Mouse (Mus musculus): ENCODE measurements around the gene Olig2. TPM values are rescaled to one million over a fixed set of nuclear protein-coding genes. Genes with fewer than 3 reads are reported as not detected.

Gene Olig2
- total and polyA plus RNA-seq, 3 experiments: not detected

- peaks cover 0 to 14% of the 10 kb centered on the region in 2 experiments; a peak in 3 of 4 replicates for H3K4me1 ChIP-seq (ENCODE audit: control insufficient read depth in 1 of 2, insufficient read depth in 2 of 2, low read length in 2 of 2)
- no peaks in the 10 kb centered on the region for H3K27me3 ChIP-seq (ENCODE audit: control insufficient read depth in 1 of 2, insufficient read depth in 2 of 2, low read length in 2 of 2)
- H3K9ac ChIP-seq (ENCODE audit: control insufficient read depth, low read depth, low read length, poor library complexity, severe bottlenecking): no peak overlapping the region
- DNase-seq (ENCODE audit: low read depth, low spot score): no peak
- H3K27ac ChIP-seq (ENCODE audit: control insufficient read depth, low read depth, low read length): no peak overlapping the region
- H3K4me3 ChIP-seq (ENCODE audit: control insufficient read depth in 1 of 2, insufficient read depth in 1 of 2, low read depth in 2 of 2, low read length in 2 of 2): no peak overlapping the region
- peaks cover 0 to 6% of the 10 kb centered on the region in 2 experiments; a peak in 2 of 4 replicates for H3K36me3 ChIP-seq (ENCODE audit: control insufficient read depth in 1 of 2, insufficient read depth in 2 of 2, low read length in 2 of 2)
- no peak for TF ChIP-seq TAL1 (IDR thresholded peaks at IDR 0.05; ENCODE audit: low read length)
- no peak for TF ChIP-seq USF2 (IDR thresholded peaks at IDR 0.05; ENCODE audit: borderline replicate concordance in 1 of 2, insufficient read depth in 1 of 2, low read depth in 1 of 2, low read length in 2 of 2)
- no peak for TF ChIP-seq ETS1 (IDR thresholded peaks at IDR 0.05; ENCODE audit: low read depth, low read length)
- TF ChIP-seq NELFE (IDR thresholded peaks at IDR 0.05; ENCODE audit: low read depth, low read length): no peak
- no peak for TF ChIP-seq GABPA (IDR thresholded peaks at IDR 0.05; ENCODE audit: low read depth, low read length)
- no peak for TF ChIP-seq EP300 (IDR thresholded peaks at IDR 0.05; ENCODE audit: low read depth in 1 of 2, low read length in 2 of 2)
- TF ChIP-seq POLR2AphosphoS5 (IDR thresholded peaks at IDR 0.05; ENCODE audit: borderline replicate concordance, low read depth, low read length): no peak
- no peak for TF ChIP-seq NRF1 (IDR thresholded peaks at IDR 0.05; ENCODE audit: insufficient read depth, low read depth, low read length, poor library complexity, severe bottlenecking)
- TF ChIP-seq USF1 (IDR thresholded peaks at IDR 0.05; ENCODE audit: low read depth, low read length): no peak
- TF ChIP-seq JUND (IDR thresholded peaks at IDR 0.05; ENCODE audit: low read depth, low read length): no peak
- no peak for TF ChIP-seq MAZ (IDR thresholded peaks at IDR 0.05; ENCODE audit: low read depth, low read length)
- no peak for TF ChIP-seq SMC3 (IDR thresholded peaks at IDR 0.05; ENCODE audit: low read depth, low read length)
- TF ChIP-seq RAD21 (IDR thresholded peaks at IDR 0.05; ENCODE audit: low read depth, low read length): no peak
- TF ChIP-seq MEF2A (IDR thresholded peaks at IDR 0.05; ENCODE audit: extremely low read depth, insufficient replicate concordance, low read depth, low read length, poor library complexity, severe bottlenecking): no peak
- no peaks in the 10 kb centered on the region for H3K79me2 ChIP-seq (ENCODE audit: control insufficient read depth, insufficient read depth, low read length, poor library complexity)
- no peaks in the 10 kb centered on the region for H3K9me3 ChIP-seq (replicated peaks; ENCODE audit: insufficient read depth, low read length)
Measured at GRCm38 (mm10) chr16:91191663-91192237, 33.5 kb upstream of the Olig2 start.

- H3K4me1 ChIP-seq (ENCODE audit: control insufficient read depth in 1 of 2, insufficient read depth in 2 of 2, low read length in 2 of 2): peaks cover 0 to 11% of the 10 kb centered on the region in 2 experiments; a peak in 3 of 4 replicates
- no peak for DNase-seq (ENCODE audit: low read depth, low spot score)
- no peak overlapping the region for H3K4me3 ChIP-seq (ENCODE audit: control insufficient read depth in 1 of 2, insufficient read depth in 1 of 2, low read depth in 2 of 2, low read length in 2 of 2)
- no peak overlapping the region for H3K9ac ChIP-seq (ENCODE audit: control insufficient read depth, low read depth, low read length, poor library complexity, severe bottlenecking)
- no peak for TF ChIP-seq E2F4 (IDR thresholded peaks at IDR 0.05; ENCODE audit: borderline replicate concordance, low read depth, low read length)
- TF ChIP-seq SIN3A (IDR thresholded peaks at IDR 0.05; ENCODE audit: low read length): no peak
- TF ChIP-seq MAZ (IDR thresholded peaks at IDR 0.05; ENCODE audit: low read depth, low read length): no peak
- no peak for TF ChIP-seq ZC3H11A (IDR thresholded peaks at IDR 0.05; ENCODE audit: low read depth, low read length)
- no peak for TF ChIP-seq HCFC1 (IDR thresholded peaks at IDR 0.05; ENCODE audit: low read depth, low read length)
- no peak for TF ChIP-seq BHLHE40 (IDR thresholded peaks at IDR 0.05; ENCODE audit: borderline replicate concordance, low read depth, low read length)
- no peak for TF ChIP-seq NELFE (IDR thresholded peaks at IDR 0.05; ENCODE audit: low read depth, low read length)
- no peak for TF ChIP-seq NRF1 (IDR thresholded peaks at IDR 0.05; ENCODE audit: insufficient read depth, low read depth, low read length, poor library complexity, severe bottlenecking)
- H3K9me3 ChIP-seq (replicated peaks; ENCODE audit: insufficient read depth, low read length): no peaks in the 10 kb centered on the region
- H3K79me2 ChIP-seq (ENCODE audit: control insufficient read depth, insufficient read depth, low read length, poor library complexity): no peaks in the 10 kb centered on the region
- H3K27ac ChIP-seq (ENCODE audit: control insufficient read depth, low read depth, low read length): no peak overlapping the region
- H3K36me3 ChIP-seq (ENCODE audit: control insufficient read depth in 1 of 2, insufficient read depth in 2 of 2, low read length in 2 of 2): peaks cover 0 to 6% of the 10 kb centered on the region in 2 experiments; a peak in 2 of 4 replicates
- no peaks in the 10 kb centered on the region for H3K27me3 ChIP-seq (ENCODE audit: control insufficient read depth in 1 of 2, insufficient read depth in 2 of 2, low read length in 2 of 2)
Measured at GRCm38 (mm10) chr16:91192672-91193354, 32.4 kb upstream of the Olig2 start.

All from MEL (cell line).